Mouse (Mus musculus): Measurements from ENCODE around the gene Prdm11. TPM values are rescaled to one million over a fixed set of nuclear protein-coding genes. Genes with fewer than 3 reads are reported as not detected.

Gene Prdm11
- total and polyA plus RNA-seq, 3 experiments = 0.05 to 1.8 (median 0.06) TPM

GRCm38 (mm10) chr2:92935483-92935882 lies 110.5 kb downstream of the Prdm11 start:
- TF ChIP-seq MAFK (IDR thresholded peaks at IDR 0.05; ENCODE audit: insufficient replicate concordance, low read length) (no peak), MAZ (IDR thresholded peaks at IDR 0.05; ENCODE audit: low read depth, low read length) (no peak), POLR2AphosphoS2 (IDR thresholded peaks at IDR 0.05; ENCODE audit: low read depth, low read length) (no peak), NRF1 (IDR thresholded peaks at IDR 0.05; ENCODE audit: low read depth, low read length) (no peak), CHD2 (IDR thresholded peaks at IDR 0.05; ENCODE audit: low read length) (no peak), SMC3 (IDR thresholded peaks at IDR 0.05; ENCODE audit: low read depth, low read length) (no peak)
- H3K4me3 ChIP-seq (replicated peaks in 1 of 3; ENCODE audit: low read depth in 2 of 3, low read length in 2 of 3, poor library complexity in 1 of 3) = no peak overlapping the region

GRCm38 (mm10) chr2:92934312-92934982 lies 111.5 kb downstream of the Prdm11 start:
- Histone ChIP-seq H3K36me3 (replicated peaks in 1 of 2; ENCODE audit: control insufficient read depth in 1 of 2, insufficient read depth in 1 of 2, low read length in 1 of 2) (no peaks in the 10 kb centered on the region), H3K27me3 (replicated peaks) (peaks cover 82% of the 10 kb centered on the region), H3K4me1 (ENCODE audit: control insufficient read depth in 1 of 2, insufficient read depth in 2 of 2) (no peaks in the 10 kb centered on the region), H3K27ac (ENCODE audit: insufficient read depth, low read depth) (no peak overlapping the region), H3K79me2 (replicated peaks; ENCODE audit: control insufficient read depth, extremely low read depth, insufficient read depth, poor library complexity, severe bottlenecking) (no peaks in the 10 kb centered on the region), H3K9ac (ENCODE audit: insufficient read depth, low read depth) (no peak overlapping the region), H3K4me2 (ENCODE audit: insufficient read depth, low read depth, poor library complexity, severe bottlenecking) (no peak overlapping the region), H3K4me3 (replicated peaks in 1 of 3; ENCODE audit: low read depth in 2 of 3, low read length in 2 of 3, poor library complexity in 1 of 3) (no peak overlapping the region), H3K9me3 (replicated peaks; ENCODE audit: low read length) (no peaks in the 10 kb centered on the region)
- no peak for DNase-seq (ENCODE audit: extremely low read depth)
- in situ Hi-C loops (cut with MboI; ENCODE audit: low pct_ligation_motif_present, low pct_unique_long_range_greater_than_20kb, low sequenced_read_pairs) = no loop called here
- dilution Hi-C loops (cut with MboI; ENCODE audit: extremely low pct_ligation_motif_present, extremely low pct_unique_long_range_greater_than_20kb, low sequenced_read_pairs) = no loop called here
- TF ChIP-seq TBP (conservative IDR thresholded peaks at IDR 0.05; ENCODE audit: low read depth, low read length) (no peak), CTCF (conservative IDR thresholded peaks at IDR 0.05 in 1 of 2, IDR thresholded peaks at IDR 0.05 in 1 of 2; ENCODE audit: low read depth in 2 of 2, low read length in 2 of 2) (no peak), UBTF (IDR thresholded peaks at IDR 0.05; ENCODE audit: low read depth, low read length) (no peak), SMC3 (IDR thresholded peaks at IDR 0.05; ENCODE audit: low read depth, low read length) (no peak), ZNF384 (IDR thresholded peaks at IDR 0.05; ENCODE audit: low read depth, low read length) (no peak), TCF12 (IDR thresholded peaks at IDR 0.05; ENCODE audit: low read depth, low read length) (no peak), MAZ (IDR thresholded peaks at IDR 0.05; ENCODE audit: low read depth, low read length) (no peak), MXI1 (IDR thresholded peaks at IDR 0.05; ENCODE audit: low read depth, low read length) (no peak), POLR2A (IDR thresholded peaks at IDR 0.05; ENCODE audit: low read depth, low read length) (no peak), MAFK (IDR thresholded peaks at IDR 0.05; ENCODE audit: insufficient replicate concordance, low read length) (no peak)

More at GRCm38 (mm10) chr2:92935483-92935882, 110.5 kb downstream of the Prdm11 start:
- in situ Hi-C loops (cut with MboI; ENCODE audit: low pct_ligation_motif_present, low pct_unique_long_range_greater_than_20kb, low sequenced_read_pairs) (no loop called here), dilution Hi-C loops (cut with MboI; ENCODE audit: extremely low pct_ligation_motif_present, extremely low pct_unique_long_range_greater_than_20kb, low sequenced_read_pairs) (no loop called here)
- no peak overlapping the region for H3K9ac ChIP-seq (ENCODE audit: insufficient read depth, low read depth)
- peaks cover 81% of the 10 kb centered on the region for H3K27me3 ChIP-seq (replicated peaks)
- H3K4me1 ChIP-seq (ENCODE audit: control insufficient read depth in 1 of 2, insufficient read depth in 2 of 2) = no peaks in the 10 kb centered on the region
- no peak overlapping the region for H3K4me2 ChIP-seq (ENCODE audit: insufficient read depth, low read depth, poor library complexity, severe bottlenecking)
- no peaks in the 10 kb centered on the region for H3K36me3 ChIP-seq (replicated peaks in 1 of 2; ENCODE audit: control insufficient read depth in 1 of 2, insufficient read depth in 1 of 2, low read length in 1 of 2)
- H3K9me3 ChIP-seq (replicated peaks; ENCODE audit: low read length) = no peaks in the 10 kb centered on the region
- H3K79me2 ChIP-seq (replicated peaks; ENCODE audit: control insufficient read depth, extremely low read depth, insufficient read depth, poor library complexity, severe bottlenecking) = no peaks in the 10 kb centered on the region
- DNase-seq (ENCODE audit: extremely low read depth) = no peak
- H3K27ac ChIP-seq (ENCODE audit: insufficient read depth, low read depth) = no peak overlapping the region

GRCm38 (mm10) chr2:92933379-92933778 lies 112.6 kb downstream of the Prdm11 start:
- H3K27me3 ChIP-seq (replicated peaks) = peaks cover 83% of the 10 kb centered on the region
- no peak overlapping the region for H3K27ac ChIP-seq (ENCODE audit: insufficient read depth, low read depth)
- in situ Hi-C loops (cut with MboI; ENCODE audit: low pct_ligation_motif_present, low pct_unique_long_range_greater_than_20kb, low sequenced_read_pairs) = no loop called here
- TF ChIP-seq RAD21 (IDR thresholded peaks at IDR 0.05; ENCODE audit: low read depth, low read length) (no peak), HCFC1 (IDR thresholded peaks at IDR 0.05; ENCODE audit: low read depth, low read length) (no peak), UBTF (IDR thresholded peaks at IDR 0.05; ENCODE audit: low read depth, low read length) (no peak)
- H3K4me3 ChIP-seq (replicated peaks in 1 of 3; ENCODE audit: low read depth in 2 of 3, low read length in 2 of 3, poor library complexity in 1 of 3) = no peak overlapping the region
- H3K36me3 ChIP-seq (replicated peaks in 1 of 2; ENCODE audit: control insufficient read depth in 1 of 2, insufficient read depth in 1 of 2, low read length in 1 of 2) = no peaks in the 10 kb centered on the region
- no peaks in the 10 kb centered on the region for H3K79me2 ChIP-seq (replicated peaks; ENCODE audit: control insufficient read depth, extremely low read depth, insufficient read depth, poor library complexity, severe bottlenecking)
- no peak overlapping the region for H3K4me2 ChIP-seq (ENCODE audit: insufficient read depth, low read depth, poor library complexity, severe bottlenecking)
- no peaks in the 10 kb centered on the region for H3K4me1 ChIP-seq (ENCODE audit: control insufficient read depth in 1 of 2, insufficient read depth in 2 of 2)
- dilution Hi-C loops (cut with MboI; ENCODE audit: extremely low pct_ligation_motif_present, extremely low pct_unique_long_range_greater_than_20kb, low sequenced_read_pairs) = no loop called here
- no peaks in the 10 kb centered on the region for H3K9me3 ChIP-seq (replicated peaks; ENCODE audit: low read length)
- H3K9ac ChIP-seq (ENCODE audit: insufficient read depth, low read depth) = no peak overlapping the region
- no peak for DNase-seq (ENCODE audit: extremely low read depth)

Measured in CH12.LX (cell line).